Mouse (Mus musculus): ENCODE results near the gene Eno3.

Eno3 gene

GRCm38 (mm10) chr11:70657573-70657972 is 571 bp downstream of the Eno3 start:
- no peak for DNase-seq (ENCODE audit: low read depth)

GRCm38 (mm10) chr11:70657991-70658390 is 989 bp downstream of the Eno3 start:
- DNase-seq (ENCODE audit: low read depth) = no peak

GRCm38 (mm10) chr11:70658521-70658920 is 1.5 kb downstream of the Eno3 start:
- DNase-seq (ENCODE audit: low read depth) = no peak

- DNase-seq (ENCODE audit: low read depth) = no peak
Observed at GRCm38 (mm10) chr11:70658942-70659341, 1.9 kb downstream of the Eno3 start.

GRCm38 (mm10) chr11:70660571-70660970 is 3.6 kb downstream of the Eno3 start:
- DNase-seq (ENCODE audit: low read depth) = no peak

- no peak for DNase-seq (ENCODE audit: low read depth)
Observed at GRCm38 (mm10) chr11:70663101-70663500, 6.1 kb downstream of the Eno3 start.

- no peak for DNase-seq (ENCODE audit: low read depth)
Observed at GRCm38 (mm10) chr11:70663957-70664356, 7.0 kb downstream of the Eno3 start.

- no peak for DNase-seq (ENCODE audit: low read depth)
Observed at GRCm38 (mm10) chr11:70664741-70665140, 7.7 kb downstream of the Eno3 start.

GRCm38 (mm10) chr11:70666687-70667086 is 9.7 kb downstream of the Eno3 start:
- no peak for DNase-seq (ENCODE audit: low read depth)

- DNase-seq (ENCODE audit: low read depth) = peak; percentile 21
Observed at GRCm38 (mm10) chr11:70667271-70668150, 10.5 kb downstream of the Eno3 start.

GRCm38 (mm10) chr11:70668335-70668770 is 11.4 kb downstream of the Eno3 start:
- no peak for DNase-seq (ENCODE audit: low read depth)

GRCm38 (mm10) chr11:70668771-70669505 is 11.9 kb downstream of the Eno3 start, which contains the start of gene Spag7:
Gene Spag7 (minus strand): TSS chr11:70669416.
- DNase-seq (ENCODE audit: low read depth) = peak; percentile 100

GRCm38 (mm10) chr11:70669582-70670345 is 12.8 kb downstream of the Eno3 start:
- DNase-seq (ENCODE audit: low read depth) = peak; percentile 92

- DNase-seq (ENCODE audit: low read depth) = no peak
Observed at GRCm38 (mm10) chr11:70670483-70670882, 13.5 kb downstream of the Eno3 start.

GRCm38 (mm10) chr11:70671333-70672047 is 14.5 kb downstream of the Eno3 start:
- DNase-seq (ENCODE audit: low read depth) = no peak

GRCm38 (mm10) chr11:70674014-70674413 is 17.0 kb downstream of the Eno3 start:
- DNase-seq (ENCODE audit: low read depth) = no peak

GRCm38 (mm10) chr11:70674501-70674900 is 17.5 kb downstream of the Eno3 start:
- DNase-seq (ENCODE audit: low read depth) = no peak

GRCm38 (mm10) chr11:70678092-70678491 is 21.1 kb downstream of the Eno3 start:
- no peak for DNase-seq (ENCODE audit: low read depth)

- no peak for DNase-seq (ENCODE audit: low read depth)
Observed at GRCm38 (mm10) chr11:70678576-70678975, 21.6 kb downstream of the Eno3 start.

- DNase-seq (ENCODE audit: low read depth) = no peak
Observed at GRCm38 (mm10) chr11:70679361-70679760, 22.4 kb downstream of the Eno3 start.

GRCm38 (mm10) chr11:70679894-70680293 is 22.9 kb downstream of the Eno3 start:
- DNase-seq (ENCODE audit: low read depth) = peak; percentile 84

GRCm38 (mm10) chr11:70681170-70681569 is 24.2 kb downstream of the Eno3 start:
- DNase-seq (ENCODE audit: low read depth) = no peak

Data from 416B (cell line).